26 mouse cellular contexts compared by ENCODE assay signal in genomic region chr9:59727569-59728286, GRCm38 (mm10). TPM values are rescaled to one million over a fixed set of nuclear protein-coding genes. Genes with fewer than 3 reads are reported as not detected.
A peak's percentile ranks its signal among the peaks of the same experiment; 100 is the strongest.
DNase-seq lines count a peak whose midpoint lies in the region; ATAC-seq and TF ChIP-seq lines count a peak whose summit lies in the region.
"Had no signal": no experiment of that assay in that cellular context is flagged by ENCODE, and none has a peak within 500 bp of the region (broad histone marks: within the 10 kb centered on the region; RNA-seq: fewer than 3 reads in every experiment).

No protein-coding gene starts in this region.

- no peak for ATAC-seq in megakaryocyte, adult 5-6 weeks (ENCODE audit: poor library complexity, severe bottlenecking)
- ATAC-seq in kidney, postnatal 0 days (replicated peaks; ENCODE audit: low FRiP score, low read depth): peak; percentile 64; the same call in 1 of the 2 replicates
- ATAC-seq: forebrain, postnatal 0 days; inflammation-experienced regulatory T-cells, adult 6 months had no signal

- no peak overlapping the region for H3K4me2 ChIP-seq in kidney, postnatal 0 days (ENCODE audit: low read length)
- H3K4me2 ChIP-seq: heart, embryonic 13.5 days; hindbrain, embryonic 14.5 days; liver, embryonic 11.5 days; midbrain, embryonic 11.5 days; neural tube, embryonic 15.5 days had no signal

- no peaks in the 10 kb centered on the region for H3K27me3 ChIP-seq in heart, embryonic 10.5 days (ENCODE audit: insufficient read depth, poor library complexity, severe bottlenecking)
- H3K27me3 ChIP-seq in megakaryocyte, embryonic 14.5 days (replicated peaks): peaks cover 8% of the 10 kb centered on the region
- H3K27me3 ChIP-seq in kidney, postnatal 0 days (ENCODE audit: insufficient read depth, low read length): no peaks in the 10 kb centered on the region
- H3K27me3 ChIP-seq: heart, embryonic 13.5 days; neural tube, embryonic 15.5 days had no signal

- H3K4me3 ChIP-seq in heart, embryonic 10.5 days: no peak overlapping the region
- peak overlapping the region; percentile 65 for H3K4me3 ChIP-seq in megakaryocyte, embryonic 14.5 days (replicated peaks)
- H3K4me3 ChIP-seq in kidney, postnatal 0 days (replicated peaks; ENCODE audit: low read depth, low read length): no peak overlapping the region
- H3K4me3 ChIP-seq: heart, embryonic 13.5 days; neural tube, embryonic 15.5 days had no signal

- 81% methylated on average over 11 of the region's 11 CpGs for WGBS in heart, embryonic 10.5 days
- WGBS in kidney, postnatal 0 days: 64% methylated on average over 11 of the region's 11 CpGs

- no peaks in the 10 kb centered on the region for H3K36me3 ChIP-seq in heart, embryonic 10.5 days
- H3K36me3 ChIP-seq in megakaryocyte, embryonic 14.5 days (replicated peaks; ENCODE audit: low read length): no peaks in the 10 kb centered on the region
- H3K36me3 ChIP-seq in kidney, postnatal 0 days (ENCODE audit: insufficient read depth, low read length): no peaks in the 10 kb centered on the region
- H3K36me3 ChIP-seq: heart, embryonic 13.5 days; neural tube, embryonic 15.5 days had no signal

- TF ChIP-seq CTCF in kidney, postnatal 0 days (IDR thresholded peaks at IDR 0.05; ENCODE audit: low read depth): no peak

- intact Hi-C loops in heart, postnatal 10 days (cut with DNase I): no loop called here

- peak; percentile 50 for DNase-seq in heart, embryonic 10.5 days (ENCODE audit: low spot score)
- DNase-seq in heart, postnatal 10 days: no peak
- DNase-seq in kidney, postnatal 0 days (ENCODE audit: low spot score): peak; percentile 46
- no peak for DNase-seq in thymus, adult 18-20 months
- DNase-seq in ovary, postnatal 36 days (ENCODE audit: low spot score): no peak
- no peak for DNase-seq in spleen, adult 12 weeks (ENCODE audit: low spot score)
- DNase-seq: adrenal gland, adult 2 months; cerebellum, adult 11 months; cerebellum, adult 9-11 months; forebrain, postnatal 0 days; gastrocnemius, postnatal 25 days; heart, adult 18-20 months; heart, postnatal 4 days; lung, adult 2 months; lung, postnatal 4 days; spleen, adult 18-20 months; thymus, postnatal 25 days had no signal

- H3K9me3 ChIP-seq in heart, embryonic 10.5 days: no peaks in the 10 kb centered on the region
- H3K9me3 ChIP-seq in megakaryocyte, embryonic 14.5 days: no peaks in the 10 kb centered on the region
- H3K9me3 ChIP-seq in kidney, postnatal 0 days (replicated peaks; ENCODE audit: low read length): no peaks in the 10 kb centered on the region
- H3K9me3 ChIP-seq: heart, embryonic 13.5 days; neural tube, embryonic 15.5 days had no signal

- H3K9ac ChIP-seq in kidney, postnatal 0 days (ENCODE audit: low read depth, low read length): no peak overlapping the region
- H3K9ac ChIP-seq: forebrain, postnatal 0 days; heart, embryonic 13.5 days; hindbrain, embryonic 14.5 days; neural tube, embryonic 15.5 days had no signal

- no peak overlapping the region for H3K27ac ChIP-seq in heart, embryonic 10.5 days
- peak overlapping the region; percentile 84 for H3K27ac ChIP-seq in kidney, postnatal 0 days
- H3K27ac ChIP-seq: heart, embryonic 13.5 days; hindbrain, embryonic 14.5 days; neural tube, embryonic 15.5 days had no signal

- peaks cover 17% of the 10 kb centered on the region for H3K4me1 ChIP-seq in heart, embryonic 10.5 days
- peaks cover 21% of the 10 kb centered on the region for H3K4me1 ChIP-seq in megakaryocyte, embryonic 14.5 days
- H3K4me1 ChIP-seq in kidney, postnatal 0 days (replicated peaks; ENCODE audit: insufficient read depth, low read length): 0 out of 2 replicates have a peak, but pooled peaks cover 6% of the 10 kb centered on the region

RNA-seq across cellular contexts. Expression of gene Senp8, which starts 22.8 kb away (rescaled TPM):
- 12.4 and 14.4 TPM in 2 replicates for polyA plus RNA-seq in heart, embryonic 10.5 days (2016; fragmentation: Nextera tagmentation; extraction: Ambion mirVana)
- 1 to 10 TPM; 4.4 to 8.3 TPM for total RNA-seq in heart, postnatal 10 days (2021)
- 0.40 TPM in 1 of 2 replicates, not detected in the other for polyA plus RNA-seq in megakaryocyte, embryonic 14.5 days (2012; ENCODE audit: insufficient read depth, low replicate concordance)
- total RNA-seq in megakaryocyte, adult 5-6 weeks (2015): 4.1 and 7.5 TPM in 2 replicates
- total RNA-seq in megakaryocyte, adult 5-6 weeks (2017): 4.2 and 4.8 TPM in 2 replicates
- polyA plus RNA-seq in kidney, postnatal 0 days (2015; fragmentation: Nextera tagmentation; extraction: Ambion mirVana): 8.6 and 9.2 TPM in 2 replicates

RNA-seq across cellular contexts. Expression of gene Myo9a, which starts 23.0 kb away (rescaled TPM):
- polyA plus RNA-seq in heart, embryonic 10.5 days (2016; fragmentation: Nextera tagmentation; extraction: Ambion mirVana): 9.5 and 10.2 TPM in 2 replicates
- 10 to 100 TPM; 19.3 to 21.0 TPM for total RNA-seq in heart, postnatal 10 days (2021)
- 0.10 and 0.49 TPM in 2 replicates for polyA plus RNA-seq in megakaryocyte, embryonic 14.5 days (2012; ENCODE audit: insufficient read depth, low replicate concordance)
- total RNA-seq in megakaryocyte, adult 5-6 weeks (2015): 18.0 and 19.0 TPM in 2 replicates
- 32.4 and 38.7 TPM in 2 replicates for total RNA-seq in megakaryocyte, adult 5-6 weeks (2017)
- 12.4 and 14.5 TPM in 2 replicates for polyA plus RNA-seq in kidney, postnatal 0 days (2015; fragmentation: Nextera tagmentation; extraction: Ambion mirVana)

RNA-seq across cellular contexts. Expression of gene Gramd2, which starts 47.8 kb away (rescaled TPM):
- 0.10 and 0.18 TPM in 2 replicates for polyA plus RNA-seq in heart, embryonic 10.5 days (2016; fragmentation: Nextera tagmentation; extraction: Ambion mirVana)
- under 1 TPM in 1 of 2 experiments, not detected in 1; 0.26 TPM for total RNA-seq in heart, postnatal 10 days (2021)
- not detected in 2 replicates for polyA plus RNA-seq in megakaryocyte, embryonic 14.5 days (2012; ENCODE audit: insufficient read depth, low replicate concordance)
- 0.58 and 0.66 TPM in 2 replicates for total RNA-seq in megakaryocyte, adult 5-6 weeks (2015)
- 0.88 and 1.3 TPM in 2 replicates for total RNA-seq in megakaryocyte, adult 5-6 weeks (2017)
- polyA plus RNA-seq in kidney, postnatal 0 days (2015; fragmentation: Nextera tagmentation; extraction: Ambion mirVana): 1.2 and 1.4 TPM in 2 replicates
- total RNA-seq: common myeloid progenitor, adult 5-6 weeks had no signal
- polyA plus RNA-seq: inflammation-experienced regulatory T-cells, adult 6 months had no signal

Comparison
In these comparisons a context has a peak if more than half of its experiments do, and no peak if none do; other contexts are left out.
1. DNase-seq: peak in heart, embryonic 10.5 days (single experiment) and kidney, postnatal 0 days (single experiment); none in heart, postnatal 10 days (0 of 2), thymus, adult 18-20 months (0 of 2), ovary, postnatal 36 days (single experiment) and spleen, adult 12 weeks (single experiment).